Mouse (Mus musculus): ENCODE measurements at regions not wholly inside any gene's neighbourhood (a gene's known extent, or its start where the extent isn't known, plus 50 kb on each side); places are given as distances from the start of the nearest gene placed in this dataset.

DNA sequence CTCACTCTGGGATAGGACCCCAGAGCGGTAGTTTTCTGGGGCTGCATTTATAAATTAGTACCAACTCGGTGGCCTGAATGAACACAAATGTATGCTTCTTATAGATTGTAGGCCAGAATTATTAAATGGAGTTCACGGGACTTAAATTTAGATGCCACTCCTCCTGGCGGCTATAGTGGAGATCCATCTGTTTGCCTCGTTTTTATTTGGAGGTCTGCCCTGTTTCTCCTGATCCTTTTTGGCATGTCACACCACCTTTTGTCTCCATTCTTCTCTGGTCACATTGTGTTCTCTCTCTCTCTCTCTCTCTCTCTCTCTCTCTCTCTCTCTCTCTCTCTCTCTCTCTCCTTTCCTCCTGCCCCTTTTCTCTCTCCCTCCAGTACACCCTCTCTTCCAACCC lies 217.5 kb downstream of the Pik3r1 start:
- Histone ChIP-seq H3K27me3 (ENCODE audit: insufficient read depth, poor library complexity, severe bottlenecking) (no peaks in the 10 kb centered on the region), H3K4me1 (peaks cover 25% of the 10 kb centered on the region), H3K36me3 (no peaks in the 10 kb centered on the region), H3K9me3 (no peaks in the 10 kb centered on the region), H3K27ac (no peak overlapping the region), H3K4me3 (no peak overlapping the region)
- 85% methylated on average over 5 of the region's 5 CpGs for WGBS
- DNase-seq (ENCODE audit: low spot score) = no peak

DNA sequence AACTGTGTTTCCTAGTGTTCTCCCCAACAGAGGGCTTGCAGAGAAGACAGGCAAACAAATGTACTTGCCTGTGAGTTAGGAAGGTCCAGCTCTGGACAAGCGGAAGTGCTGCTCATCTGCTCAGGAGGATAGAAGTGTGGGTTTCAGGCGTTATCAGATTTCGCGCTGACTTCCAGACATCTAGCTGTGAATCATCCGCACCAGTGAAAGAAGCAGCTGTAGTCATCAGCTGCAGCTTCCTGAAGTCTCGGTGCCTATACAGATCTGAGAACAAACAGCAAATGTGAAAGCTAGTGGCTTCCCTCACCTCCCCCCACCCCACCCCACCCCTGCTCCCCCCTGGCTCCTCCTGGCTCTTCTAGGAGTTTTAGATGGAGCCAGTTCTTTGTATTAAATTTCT lies 220.1 kb downstream of the Pik3r1 start:
- Histone ChIP-seq H3K27ac (peak overlapping the region; percentile 36; the same call in 1 of the 2 replicates), H3K4me1 (peaks cover 23% of the 10 kb centered on the region), H3K36me3 (no peaks in the 10 kb centered on the region), H3K4me3 (no peak overlapping the region), H3K27me3 (ENCODE audit: insufficient read depth, poor library complexity, severe bottlenecking) (no peaks in the 10 kb centered on the region), H3K9me3 (no peaks in the 10 kb centered on the region)
- 20% methylated on average over 6 of the region's 6 CpGs for WGBS
- no peak for DNase-seq (ENCODE audit: low spot score)

DNA sequence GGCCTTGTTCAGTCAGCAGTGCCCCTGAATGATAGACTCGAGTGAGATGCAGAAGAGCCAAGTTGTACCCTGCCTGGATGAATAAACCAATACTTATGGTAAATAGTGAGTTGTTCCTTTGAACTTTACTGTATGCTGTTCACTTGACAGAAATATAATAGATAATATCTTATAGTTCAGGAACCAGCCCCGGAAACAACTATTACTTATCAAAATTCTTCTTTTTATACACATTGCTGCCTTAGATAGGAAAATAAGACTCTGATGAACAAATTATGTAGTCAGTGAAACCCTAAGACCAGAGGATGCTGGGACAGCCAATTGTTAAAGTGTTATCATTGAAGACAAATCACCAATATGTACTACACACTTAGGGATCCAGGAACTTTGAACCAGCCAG lies 220.7 kb downstream of the Pik3r1 start:
- Histone ChIP-seq H3K4me3 (no peak overlapping the region), H3K27me3 (ENCODE audit: insufficient read depth, poor library complexity, severe bottlenecking) (no peaks in the 10 kb centered on the region), H3K4me1 (peaks cover 22% of the 10 kb centered on the region), H3K36me3 (no peaks in the 10 kb centered on the region), H3K27ac (0 out of 2 replicates have a peak overlapping the region, but pooled peaks have one; percentile 36), H3K9me3 (no peaks in the 10 kb centered on the region)
- no peak for DNase-seq (ENCODE audit: low spot score)
- 79% methylated on average over 2 of the region's 2 CpGs for WGBS

DNA sequence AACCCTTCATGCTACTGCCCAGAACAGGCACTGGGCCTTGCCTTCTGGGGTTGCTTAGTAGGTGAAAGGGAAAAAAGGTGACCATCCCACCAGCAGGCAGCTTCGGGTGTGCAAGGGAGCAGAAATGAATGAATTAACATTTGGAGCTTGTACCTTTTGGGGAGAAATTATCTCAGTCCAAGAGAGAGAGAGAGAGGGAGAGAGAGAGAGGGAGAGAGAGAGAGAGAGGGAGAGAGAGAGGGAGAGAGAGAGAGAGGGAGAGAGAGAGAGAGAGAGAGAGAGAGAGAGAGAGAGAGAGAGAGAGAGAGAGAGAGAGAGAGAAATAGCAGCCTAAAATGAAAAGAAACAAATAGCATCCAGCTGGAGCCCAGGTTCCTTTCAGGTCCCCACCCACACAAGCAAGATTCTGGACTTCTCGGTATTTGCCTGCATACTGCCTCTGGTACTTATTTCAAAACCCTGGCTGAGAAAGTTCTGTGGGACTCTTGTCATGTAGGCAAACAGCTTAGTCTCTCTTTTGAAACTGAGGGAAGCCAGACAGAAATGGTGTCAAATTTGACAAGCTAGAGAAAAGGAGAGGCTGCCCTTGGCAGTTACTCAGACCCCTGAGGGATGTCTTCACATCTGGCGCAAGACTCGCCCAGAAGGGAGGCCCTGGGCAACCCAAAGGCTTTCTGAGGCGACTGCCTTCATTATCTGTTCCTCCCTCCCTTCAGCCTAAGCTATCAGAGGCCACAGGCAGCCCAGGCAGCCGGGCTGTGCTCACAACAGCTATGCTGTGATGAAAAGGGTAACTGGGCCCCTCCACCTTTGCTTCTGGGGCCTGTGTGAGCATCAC lies 222.5 kb downstream of the Pik3r1 start:
- no peak overlapping the region for H3K4me3 ChIP-seq
- H3K27ac ChIP-seq = peak overlapping the region; percentile 74
- H3K4me1 ChIP-seq = peaks cover 27% of the 10 kb centered on the region
- peak; percentile 95 for DNase-seq (ENCODE audit: low spot score)
- H3K9me3 ChIP-seq = no peaks in the 10 kb centered on the region
- no peaks in the 10 kb centered on the region for H3K27me3 ChIP-seq (ENCODE audit: insufficient read depth, poor library complexity, severe bottlenecking)
- 28% methylated on average over 6 of the region's 6 CpGs for WGBS
- H3K36me3 ChIP-seq = no peaks in the 10 kb centered on the region

DNA sequence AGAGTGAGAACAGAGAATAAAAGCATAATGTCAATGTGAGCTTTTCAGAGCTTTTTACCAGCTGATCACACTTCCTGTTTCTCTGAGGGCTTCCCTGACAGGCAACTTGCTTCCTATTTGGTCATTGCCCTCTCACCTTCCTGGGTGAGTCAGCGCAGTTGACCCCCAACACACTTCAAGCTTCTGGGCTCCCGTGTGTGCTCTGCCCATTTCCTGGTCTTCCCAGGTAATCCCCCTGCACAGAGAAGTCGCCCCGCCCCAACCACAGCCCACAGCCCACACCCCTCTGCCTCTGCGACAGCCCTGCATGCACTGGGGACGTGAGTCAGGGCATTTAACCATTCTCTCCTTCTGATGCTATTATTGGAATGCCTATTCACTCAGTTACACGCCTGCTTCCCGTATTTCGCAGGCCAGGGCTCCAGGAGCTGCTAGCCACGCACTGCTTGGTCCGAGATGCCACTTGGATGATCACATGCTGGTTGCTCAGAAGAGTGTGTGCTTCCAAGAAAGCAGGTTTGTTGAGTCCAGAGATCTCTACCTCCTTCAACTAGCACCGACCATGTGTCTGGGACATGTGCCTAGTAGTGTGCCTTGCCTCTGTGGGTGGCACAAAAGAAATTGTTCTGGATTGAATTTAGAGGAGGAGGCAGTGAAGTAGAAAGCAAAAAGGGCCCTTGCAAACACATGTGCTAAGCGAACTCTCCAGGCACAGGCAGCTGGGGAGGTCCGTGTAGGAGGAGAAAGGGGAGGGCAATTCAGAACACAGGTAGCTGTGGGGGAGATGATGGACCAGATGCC lies 227.4 kb downstream of the Pik3r1 start:
- no peak for DNase-seq (ENCODE audit: low spot score)
- 30% methylated on average over 14 of the region's 14 CpGs for WGBS
- no peaks in the 10 kb centered on the region for H3K36me3 ChIP-seq
- 0 out of 2 replicates have a peak overlapping the region, but pooled peaks have one; percentile 10 for H3K4me3 ChIP-seq
- peak overlapping the region; percentile 69 for H3K27ac ChIP-seq
- no peaks in the 10 kb centered on the region for H3K9me3 ChIP-seq
- H3K27me3 ChIP-seq (ENCODE audit: insufficient read depth, poor library complexity, severe bottlenecking) = no peaks in the 10 kb centered on the region
- peaks cover 16% of the 10 kb centered on the region for H3K4me1 ChIP-seq

DNA sequence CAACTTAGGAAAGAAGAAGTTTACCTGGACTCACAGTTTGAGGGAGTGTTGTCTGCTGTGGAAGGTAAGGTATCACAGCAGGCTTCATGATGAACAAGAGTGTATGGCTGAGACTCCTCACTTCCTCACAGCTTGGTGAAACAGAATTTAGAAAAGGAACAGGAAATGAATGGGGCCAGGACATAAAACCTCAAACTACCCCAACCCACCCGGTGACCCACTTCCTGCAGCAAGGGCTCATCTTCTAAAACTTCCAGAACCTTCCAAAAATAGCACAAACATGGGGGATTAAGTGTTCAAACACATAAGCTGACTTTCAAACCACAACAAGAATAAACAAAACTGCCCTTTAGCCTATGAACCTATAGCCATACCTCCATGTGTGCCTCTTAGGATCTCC lies 229.9 kb downstream of the Pik3r1 start:
- no peaks in the 10 kb centered on the region for H3K9me3 ChIP-seq
- DNase-seq (ENCODE audit: low spot score) = no peak
- H3K4me1 ChIP-seq = peaks cover 22% of the 10 kb centered on the region
- H3K36me3 ChIP-seq = no peaks in the 10 kb centered on the region
- no peak overlapping the region for H3K4me3 ChIP-seq
- no peaks in the 10 kb centered on the region for H3K27me3 ChIP-seq (ENCODE audit: insufficient read depth, poor library complexity, severe bottlenecking)
- no peak overlapping the region for H3K27ac ChIP-seq
- 52% methylated on average over 1 of the region's 1 CpGs for WGBS

DNA sequence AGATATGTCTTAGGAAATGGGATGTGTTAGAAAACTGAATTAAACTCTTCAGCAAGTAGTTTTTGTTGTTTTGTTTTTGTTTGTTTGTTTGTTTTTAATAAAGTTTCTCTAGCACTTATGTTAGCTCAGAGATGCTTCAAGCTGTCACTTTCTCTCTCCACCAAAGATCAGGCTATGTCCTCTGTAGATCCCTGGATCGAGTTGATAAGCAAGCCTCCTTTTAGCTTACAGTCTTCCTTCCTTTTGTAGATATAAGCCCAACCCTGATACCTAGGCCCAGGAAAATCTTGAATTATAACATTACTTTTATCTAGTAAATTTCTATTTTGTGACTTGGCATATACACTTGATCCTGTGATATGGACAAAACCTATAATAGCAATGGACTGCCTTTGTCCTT lies 232.0 kb downstream of the Pik3r1 start:
- no peaks in the 10 kb centered on the region for H3K27me3 ChIP-seq (ENCODE audit: insufficient read depth, poor library complexity, severe bottlenecking)
- H3K4me3 ChIP-seq = no peak overlapping the region
- H3K36me3 ChIP-seq = no peaks in the 10 kb centered on the region
- H3K4me1 ChIP-seq = peaks cover 22% of the 10 kb centered on the region
- no peak for DNase-seq (ENCODE audit: low spot score)
- H3K9me3 ChIP-seq = no peaks in the 10 kb centered on the region
- WGBS = 79% methylated on average over 1 of the region's 1 CpGs
- no peak overlapping the region for H3K27ac ChIP-seq

DNA sequence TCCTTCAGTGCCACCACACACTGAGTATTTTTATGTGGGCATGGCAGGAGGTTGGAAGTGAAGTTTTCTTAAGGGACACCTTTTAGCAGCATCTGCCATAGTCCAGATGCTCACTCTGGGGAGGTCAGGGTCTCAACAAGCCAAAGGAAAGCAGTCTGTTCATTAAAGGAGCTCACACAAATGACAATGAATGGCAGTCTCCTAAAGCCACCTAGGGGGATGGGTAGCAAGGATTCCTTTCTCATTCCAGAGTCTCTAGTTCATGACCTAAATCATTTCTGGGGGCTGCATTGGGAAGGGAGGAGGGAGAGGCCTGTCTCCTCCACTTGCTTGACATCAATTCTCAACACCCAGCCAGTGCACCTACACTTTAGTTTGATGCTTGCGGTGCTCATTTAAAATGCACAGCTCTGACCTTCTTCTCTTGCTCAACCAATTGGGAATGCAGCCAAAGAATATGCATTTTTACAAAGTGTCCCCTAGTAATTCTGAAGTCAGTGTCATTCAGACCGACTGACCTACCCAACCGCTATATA lies 232.6 kb downstream of the Pik3r1 start:
- H3K27ac ChIP-seq = no peak overlapping the region
- WGBS = 87% methylated on average over 3 of the region's 3 CpGs

DNA sequence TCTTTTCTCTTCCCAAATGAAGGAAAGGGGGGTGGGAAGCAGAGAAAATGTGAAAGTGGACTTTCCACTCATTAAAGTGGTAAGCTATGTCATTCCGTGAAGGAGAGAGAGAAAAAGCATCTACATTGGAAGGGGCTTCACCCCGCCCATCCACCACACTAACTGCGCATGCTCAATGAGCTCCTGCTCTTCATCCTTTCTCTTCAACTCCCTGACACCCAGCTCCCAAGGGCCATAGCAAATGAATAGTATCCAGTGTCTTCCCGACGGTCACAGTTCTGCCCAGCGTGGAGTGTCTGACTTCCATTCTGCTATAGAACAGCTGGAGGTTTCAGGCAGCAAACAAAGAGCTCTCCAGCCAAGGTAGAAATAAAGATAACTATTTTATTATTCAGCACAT lies 233.5 kb downstream of the Pik3r1 start:
- no peak for DNase-seq (ENCODE audit: low spot score)
- H3K36me3 ChIP-seq = no peaks in the 10 kb centered on the region
- no peak overlapping the region for H3K27ac ChIP-seq
- 66% methylated on average over 6 of the region's 6 CpGs for WGBS
- no peaks in the 10 kb centered on the region for H3K27me3 ChIP-seq (ENCODE audit: insufficient read depth, poor library complexity, severe bottlenecking)
- peaks cover 13% of the 10 kb centered on the region; the same call in 1 of the 2 replicates for H3K4me1 ChIP-seq
- no peak overlapping the region for H3K4me3 ChIP-seq
- no peaks in the 10 kb centered on the region for H3K9me3 ChIP-seq

More for the DNA sequence above, 232.6 kb downstream of the Pik3r1 start:
- H3K36me3 ChIP-seq = no peaks in the 10 kb centered on the region
- no peaks in the 10 kb centered on the region for H3K9me3 ChIP-seq
- no peak overlapping the region for H3K4me3 ChIP-seq
- no peaks in the 10 kb centered on the region for H3K27me3 ChIP-seq (ENCODE audit: insufficient read depth, poor library complexity, severe bottlenecking)
- DNase-seq (ENCODE audit: low spot score) = no peak
- peaks cover 16% of the 10 kb centered on the region for H3K4me1 ChIP-seq

DNA sequence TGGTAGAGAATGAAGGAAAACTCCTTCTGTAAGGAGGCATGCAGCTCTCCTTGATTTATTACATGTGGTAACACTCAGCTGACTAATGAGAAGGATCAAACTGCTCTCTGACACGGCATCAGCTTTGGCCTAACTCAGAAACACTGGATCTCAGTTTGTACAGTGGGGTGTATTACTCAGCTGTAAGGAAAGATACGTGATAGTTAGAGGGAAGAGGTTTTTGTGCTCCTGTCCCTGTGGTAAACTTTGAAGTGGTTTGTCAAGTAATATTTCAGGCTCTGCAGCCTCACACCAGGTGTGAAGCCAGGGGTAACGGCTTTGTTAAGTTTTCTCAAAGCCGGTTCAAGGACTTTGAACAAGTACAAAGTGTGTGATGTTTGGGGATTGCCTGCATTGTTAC lies 235.1 kb downstream of the Pik3r1 start:
- WGBS = 74% methylated on average over 4 of the region's 4 CpGs
- H3K9me3 ChIP-seq = no peaks in the 10 kb centered on the region

DNA sequence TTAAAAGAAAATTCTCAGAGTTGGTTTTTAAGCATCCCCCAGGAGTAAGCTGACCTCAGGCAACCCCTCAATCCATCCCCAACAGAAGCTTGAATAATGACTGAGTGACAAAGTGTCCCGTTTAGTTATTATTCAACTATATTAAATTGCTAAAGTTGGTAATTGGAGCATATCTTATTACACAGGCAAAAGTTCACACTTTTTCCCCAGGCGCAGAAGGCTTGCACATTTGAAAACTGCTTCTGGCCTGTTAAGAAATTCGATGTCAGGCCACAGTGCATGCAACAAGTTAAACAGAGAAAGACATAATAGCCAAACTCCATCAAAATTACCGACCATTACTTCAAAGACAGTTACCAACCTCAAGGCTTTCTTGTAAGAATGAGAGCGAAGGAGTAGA lies 240.3 kb downstream of the Pik3r1 start:
- Histone ChIP-seq H3K27ac (no peak overlapping the region), H3K9me3 (no peaks in the 10 kb centered on the region), H3K4me3 (no peak overlapping the region), H3K36me3 (no peaks in the 10 kb centered on the region), H3K27me3 (ENCODE audit: insufficient read depth, poor library complexity, severe bottlenecking) (no peaks in the 10 kb centered on the region), H3K4me1 (no peaks in the 10 kb centered on the region)
- 82% methylated on average over 5 of the region's 5 CpGs for WGBS
- DNase-seq (ENCODE audit: low spot score) = no peak

More for the DNA sequence above, 235.1 kb downstream of the Pik3r1 start:
- Histone ChIP-seq H3K4me1 (peaks cover 13% of the 10 kb centered on the region; the same call in 1 of the 2 replicates), H3K4me3 (no peak overlapping the region), H3K36me3 (no peaks in the 10 kb centered on the region), H3K27ac (no peak overlapping the region), H3K27me3 (ENCODE audit: insufficient read depth, poor library complexity, severe bottlenecking) (no peaks in the 10 kb centered on the region)
- no peak for DNase-seq (ENCODE audit: low spot score)

DNA sequence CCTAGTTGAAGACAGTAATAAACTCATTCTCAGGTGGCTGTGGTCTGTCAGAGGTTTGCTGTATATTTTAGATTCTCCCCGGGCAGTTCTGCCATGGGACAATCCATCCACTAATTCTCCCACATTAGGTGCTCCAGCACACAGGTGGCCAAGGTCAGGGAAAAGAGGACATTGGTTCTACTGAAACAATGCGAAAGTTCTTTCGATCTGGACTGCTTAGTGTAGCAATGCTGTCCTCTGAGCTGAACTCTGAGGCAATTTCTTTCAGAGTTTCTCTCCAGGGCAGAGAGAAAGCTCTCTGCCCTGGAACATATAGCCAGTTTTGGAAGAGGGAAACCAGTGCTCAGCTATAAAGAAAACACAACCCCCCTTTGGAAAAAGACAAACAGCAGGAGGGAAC lies 243.2 kb downstream of the Pik3r1 start:
- WGBS = 91% methylated on average over 3 of the region's 3 CpGs
- no peaks in the 10 kb centered on the region for H3K36me3 ChIP-seq
- H3K4me1 ChIP-seq = no peaks in the 10 kb centered on the region
- H3K9me3 ChIP-seq = no peaks in the 10 kb centered on the region
- no peak overlapping the region for H3K27ac ChIP-seq
- H3K4me3 ChIP-seq = no peak overlapping the region
- no peaks in the 10 kb centered on the region for H3K27me3 ChIP-seq (ENCODE audit: insufficient read depth, poor library complexity, severe bottlenecking)
- DNase-seq (ENCODE audit: low spot score) = no peak

DNA sequence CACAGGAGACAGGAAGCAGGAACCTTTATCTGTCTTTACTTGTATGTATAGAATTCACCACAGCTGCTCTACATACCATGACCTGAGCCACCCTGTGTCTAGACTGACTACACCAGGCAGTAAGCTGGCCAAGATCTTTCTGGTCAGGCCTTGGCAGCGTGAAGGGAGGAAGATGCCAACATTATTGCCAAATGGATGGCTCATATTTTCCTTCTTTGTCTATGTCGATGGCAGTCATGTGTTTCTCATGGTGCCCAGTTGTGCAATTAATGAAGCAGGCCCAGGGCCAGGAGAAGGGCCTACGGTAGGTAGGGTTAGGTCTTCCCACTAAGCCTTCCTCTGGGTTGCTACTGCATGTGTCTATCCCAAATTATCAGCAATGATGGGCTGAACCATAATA lies 243.8 kb downstream of the Pik3r1 start:
- WGBS = 84% methylated on average over 3 of the region's 3 CpGs
- no peaks in the 10 kb centered on the region for H3K27me3 ChIP-seq (ENCODE audit: insufficient read depth, poor library complexity, severe bottlenecking)
- H3K4me1 ChIP-seq = no peaks in the 10 kb centered on the region
- no peak overlapping the region for H3K27ac ChIP-seq
- H3K36me3 ChIP-seq = no peaks in the 10 kb centered on the region
- DNase-seq (ENCODE audit: low spot score) = no peak
- no peak overlapping the region for H3K4me3 ChIP-seq
- no peaks in the 10 kb centered on the region for H3K9me3 ChIP-seq

Measured in heart, embryonic 10.5 days (tissue).